Mouse (Mus musculus): ENCODE results near the gene Mecr. TPM values are rescaled to one million over a fixed set of nuclear protein-coding genes. Genes with fewer than 3 reads are reported as not detected.

Gene Mecr
- polyA plus RNA-seq, 1 experiment from 2014 or later = 41.9 TPM

Other genes starting within 250 kb of the Mecr start
- 10.2 and 13.3 TPM in 2 replicates for gene Ptpru, start 5.2 kb upstream of the Mecr start, polyA plus RNA-seq (2014; fragmentation: Nextera tagmentation; extraction: Ambion mirVana)
- 136 and 144 TPM in 2 replicates for gene Srsf4, start 30.1 kb downstream of the Mecr start, polyA plus RNA-seq (2014; fragmentation: Nextera tagmentation; extraction: Ambion mirVana)
- gene Tmem200b, start 78.3 kb downstream of the Mecr start, polyA plus RNA-seq (2014; fragmentation: Nextera tagmentation; extraction: Ambion mirVana) = 1.4 TPM in 2 replicates
- not detected in 2 replicates for gene Gm10300, start 231.2 kb downstream of the Mecr start, polyA plus RNA-seq (2014; fragmentation: Nextera tagmentation; extraction: Ambion mirVana)
- gene Epb41, start 231.9 kb downstream of the Mecr start, polyA plus RNA-seq (2014; fragmentation: Nextera tagmentation; extraction: Ambion mirVana) = 200 and 203 TPM in 2 replicates

Data from neural tube, embryonic 11.5 days (tissue).